Mouse (Mus musculus) mouse trophoblast stem cell (cell line): ENCODE data around the gene Pgm2l1.

Source experiments
- in situ Hi-C, 2 experiments: fragments of 300-500 bp; cut with MseI, MboI; formaldehyde crosslinking; loops; 2 replicates in 1 of 2; 3 replicates in 1 of 2; pipeline ENCODE4 v1.15.1; 2025

The Pgm2l1 gene

DNA sequence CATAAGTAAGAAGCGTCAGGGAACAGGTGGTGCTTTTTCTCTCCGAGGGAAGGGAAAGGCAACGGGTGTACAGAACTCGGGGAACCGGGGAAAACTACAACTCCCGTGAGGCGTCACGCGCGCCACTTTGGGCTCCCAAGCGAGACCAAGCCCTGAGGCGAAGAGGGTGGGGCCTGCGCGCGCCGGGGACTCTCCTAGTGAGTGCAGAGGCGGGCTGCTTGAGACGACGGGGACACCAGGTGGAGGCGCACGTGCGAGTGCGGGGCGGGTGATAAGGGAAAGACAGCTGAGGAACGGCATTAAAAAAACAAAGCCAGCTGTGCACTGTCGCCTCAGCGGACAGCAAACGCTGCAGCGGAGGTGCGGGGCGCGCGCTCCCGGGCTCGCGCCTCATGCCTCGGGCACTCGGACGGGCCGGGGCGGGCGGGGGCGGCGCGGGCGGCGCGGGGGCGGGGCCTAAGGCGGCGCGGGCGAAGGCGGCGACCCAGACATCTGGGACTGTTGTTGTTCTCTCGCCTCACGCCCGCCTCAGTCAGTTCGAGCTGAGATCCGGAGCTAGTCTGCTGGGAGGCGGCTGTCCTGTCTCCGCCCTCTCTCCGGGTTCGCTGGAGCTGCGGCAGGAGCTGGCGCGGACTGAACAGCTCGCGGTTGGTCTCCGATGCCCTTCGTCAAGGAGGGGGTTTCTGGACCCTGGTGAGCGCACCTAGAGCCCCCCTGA lies at the start of gene Pgm2l1:
TSS of gene Pgm2l1 (plus strand) at position 237 of the 718 bp plus-strand sequence.
- in situ Hi-C loops: no loop called here

DNA sequence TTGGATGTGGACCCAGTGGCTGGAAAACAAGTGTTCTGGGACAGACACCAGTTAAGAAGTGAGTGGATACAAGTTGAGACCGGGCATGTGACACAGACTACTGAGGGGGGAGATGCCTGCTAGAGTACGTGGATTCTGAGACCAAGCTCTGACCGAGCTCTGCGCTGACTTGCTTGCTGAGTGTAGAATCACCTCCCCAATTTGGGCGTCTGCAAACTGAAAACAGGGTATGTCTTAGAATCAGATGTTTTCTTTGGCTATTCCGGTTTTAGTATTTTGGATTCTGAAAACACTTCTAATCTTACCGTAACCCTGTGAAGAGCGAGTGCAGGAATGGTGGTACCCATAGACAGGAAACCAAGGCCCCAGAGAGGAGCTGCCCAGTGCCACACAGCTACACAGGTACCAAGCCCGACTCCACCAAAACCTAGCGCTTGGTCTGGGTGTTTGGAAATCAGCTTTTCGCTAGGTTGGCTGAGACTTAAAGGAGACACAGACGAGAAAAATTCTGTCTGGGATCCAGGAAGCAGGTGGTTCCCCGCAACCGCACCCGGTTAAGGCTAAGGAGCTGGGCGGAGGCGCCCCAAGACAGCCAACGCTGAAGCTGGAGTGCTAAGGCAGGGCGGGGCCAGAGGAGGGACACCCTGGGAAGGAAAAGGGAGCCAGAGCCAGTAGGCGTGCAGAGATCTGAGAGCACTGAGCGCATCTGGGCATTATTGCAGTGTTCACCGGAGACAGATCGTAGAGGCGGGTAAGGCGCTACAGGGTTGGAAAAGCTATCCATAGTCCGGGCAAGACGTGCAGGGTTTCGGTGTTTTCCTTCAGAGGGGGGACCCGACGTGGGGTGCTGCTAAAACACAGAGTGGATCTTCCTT lies 48.9 kb upstream of the Pgm2l1 start:
- in situ Hi-C loops: no loop called here

DNA sequence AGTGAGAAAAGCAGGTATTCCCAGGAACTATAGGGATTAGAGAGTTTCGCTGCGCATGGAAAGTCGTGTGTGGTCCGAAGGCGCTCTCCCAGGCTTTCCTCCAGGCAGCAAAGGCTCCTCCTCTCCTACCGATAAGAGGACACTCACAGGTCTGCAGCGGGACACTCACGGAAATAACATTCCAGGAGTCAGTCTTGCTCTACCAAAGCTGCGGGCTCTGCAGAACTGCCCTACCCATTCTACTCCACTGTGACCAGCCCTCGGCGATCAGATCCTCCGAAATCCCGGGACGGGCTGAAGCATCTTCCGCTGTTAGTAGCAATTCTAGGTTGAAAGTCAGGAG lies 48.3 kb upstream of the Pgm2l1 start:
- in situ Hi-C loops: no loop called here

DNA sequence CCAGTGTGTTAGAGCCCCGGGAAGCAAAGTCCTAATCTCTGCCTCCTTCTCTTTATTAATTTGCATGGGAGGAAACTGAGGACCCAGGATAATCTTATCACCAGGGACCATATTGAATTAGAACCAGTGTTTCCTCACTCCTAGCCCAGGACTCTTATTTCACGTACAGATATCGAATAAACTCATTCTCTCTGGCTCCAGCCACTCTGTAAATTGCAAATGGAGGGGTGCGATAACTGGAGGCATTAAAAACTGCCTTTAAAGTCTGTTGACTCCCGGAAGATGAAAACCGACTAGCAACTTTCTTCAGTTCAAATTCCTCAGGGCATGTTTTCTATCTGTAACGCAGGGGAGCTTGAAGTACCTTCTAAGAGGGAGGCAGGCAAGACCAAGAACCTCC lies 47.8 kb upstream of the Pgm2l1 start:
- in situ Hi-C loops: no loop called here

DNA sequence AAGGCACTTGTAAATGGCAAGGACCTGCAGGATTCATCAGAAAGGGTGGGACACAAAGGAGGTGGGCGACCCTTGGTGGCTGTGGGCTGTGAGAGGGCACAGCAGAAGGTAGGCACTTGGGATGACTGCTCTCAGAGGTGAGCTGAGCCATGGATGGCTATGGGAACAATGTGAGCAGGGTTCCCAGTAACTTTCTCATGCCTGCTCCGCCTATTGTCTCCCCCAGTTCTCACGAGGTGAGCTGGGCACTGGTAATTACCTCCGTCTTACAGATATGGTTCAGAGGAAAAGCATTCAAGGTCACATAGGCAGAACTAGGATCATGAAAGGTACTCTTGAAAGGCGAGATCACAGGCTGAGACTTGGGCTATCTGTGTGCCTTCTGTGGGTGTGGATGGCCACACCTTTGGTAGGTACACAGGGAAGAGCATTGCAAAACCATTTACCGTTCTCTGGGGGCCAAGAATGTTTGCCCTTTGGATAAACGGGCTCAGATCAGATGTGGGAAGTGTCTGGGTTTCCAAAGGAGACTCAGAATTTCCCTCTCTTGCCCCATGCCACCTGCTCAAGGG lies 47.3 kb upstream of the Pgm2l1 start:
- in situ Hi-C loops: no loop called here

DNA sequence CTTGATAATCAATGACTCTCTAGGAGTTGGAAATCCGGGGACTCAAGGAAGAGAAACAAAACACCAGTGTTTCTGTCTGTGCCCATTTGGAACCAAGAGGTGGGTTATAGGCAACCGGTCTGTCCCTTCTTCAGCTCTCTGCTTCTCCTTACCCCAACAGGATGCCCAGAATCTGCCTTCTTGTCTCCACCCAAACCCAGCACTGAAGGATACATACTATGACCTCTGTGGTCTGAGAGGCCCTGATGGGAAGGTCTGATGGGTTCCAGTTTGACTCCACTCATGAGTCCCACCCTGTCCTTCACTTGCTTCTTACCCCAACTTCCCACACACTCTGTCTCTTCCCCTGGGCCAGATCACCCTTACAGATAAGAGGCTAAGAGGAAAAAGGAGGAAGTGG lies 46.0 kb upstream of the Pgm2l1 start:
- in situ Hi-C loops: no loop called here

DNA sequence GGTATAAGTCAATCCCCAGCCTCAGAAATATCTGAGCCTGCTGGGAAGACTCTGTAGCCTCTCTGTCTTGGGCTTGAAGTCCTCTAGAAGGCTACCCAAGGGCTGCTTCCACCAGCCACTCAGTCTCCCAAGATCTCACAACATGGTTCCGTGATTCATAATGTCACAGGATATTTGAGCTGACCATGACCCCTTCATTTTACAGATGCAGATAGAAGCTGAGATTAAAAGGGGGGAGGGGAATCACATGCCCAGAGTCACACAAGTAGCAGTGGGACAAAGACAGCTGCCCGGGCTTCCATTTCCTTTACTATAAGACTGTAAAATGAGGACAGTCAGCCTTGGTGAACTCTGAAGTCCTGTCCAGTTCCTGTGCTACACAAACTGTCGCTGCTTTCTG lies 45.6 kb upstream of the Pgm2l1 start:
- in situ Hi-C loops: no loop called here

DNA sequence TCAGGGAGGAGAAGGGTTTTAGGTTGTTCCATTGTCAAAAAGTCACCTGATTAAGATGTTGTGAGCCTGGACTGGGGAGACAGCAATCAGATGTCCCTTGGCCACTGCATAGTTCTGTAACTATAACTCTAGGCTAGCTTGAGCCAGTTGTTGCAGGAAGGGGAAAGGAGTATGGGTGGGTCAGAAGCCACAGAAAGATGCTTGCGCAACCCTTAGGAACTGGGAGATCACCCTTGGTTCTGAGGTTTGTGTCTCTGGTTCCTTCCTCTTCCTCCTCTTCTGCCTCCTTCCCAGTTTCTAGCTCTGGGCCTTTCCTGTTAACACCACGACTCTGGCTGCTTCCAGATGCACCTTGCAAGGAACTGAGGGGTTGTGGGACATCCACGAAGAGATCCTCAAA lies 44.8 kb upstream of the Pgm2l1 start:
- in situ Hi-C loops: no loop called here

DNA sequence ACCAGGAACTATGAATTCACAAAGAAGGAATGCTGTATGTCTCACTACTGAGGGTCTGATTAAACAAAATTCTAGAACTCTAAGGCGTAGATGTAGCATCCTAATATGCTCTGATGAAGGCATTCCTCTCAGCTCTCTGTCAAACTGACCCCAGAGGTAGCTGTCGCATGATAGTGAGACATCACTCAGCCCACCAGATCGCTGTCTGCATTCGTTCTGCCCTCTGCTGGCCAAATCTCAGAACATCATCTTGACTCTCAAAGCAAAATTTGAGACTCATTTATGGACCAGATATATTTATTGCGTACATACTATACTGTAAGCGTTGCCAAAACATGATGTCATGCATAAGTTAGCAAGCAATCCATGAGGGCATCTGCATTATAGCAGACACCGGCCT lies 39.6 kb upstream of the Pgm2l1 start:
- in situ Hi-C loops: no loop called here

DNA sequence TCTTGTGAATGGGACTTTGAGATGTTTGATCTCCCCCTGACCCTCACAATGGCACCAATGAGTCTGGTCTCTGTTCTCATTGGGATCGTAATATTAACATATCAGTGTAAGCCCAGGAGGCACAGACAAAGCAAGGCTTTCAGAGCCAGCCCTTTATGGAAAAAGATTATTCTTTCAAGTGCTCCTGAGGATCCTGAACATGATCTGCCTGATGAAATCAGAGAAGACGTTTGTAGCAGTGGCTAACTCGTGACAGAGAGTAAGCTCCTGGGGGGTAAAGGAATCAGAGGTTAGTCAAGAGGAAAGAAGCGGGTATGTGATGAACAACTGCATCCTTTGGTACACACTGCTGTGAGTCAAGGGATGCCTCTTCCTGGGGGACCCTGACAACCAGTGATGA lies 37.0 kb upstream of the Pgm2l1 start:
- in situ Hi-C loops: no loop called here

DNA sequence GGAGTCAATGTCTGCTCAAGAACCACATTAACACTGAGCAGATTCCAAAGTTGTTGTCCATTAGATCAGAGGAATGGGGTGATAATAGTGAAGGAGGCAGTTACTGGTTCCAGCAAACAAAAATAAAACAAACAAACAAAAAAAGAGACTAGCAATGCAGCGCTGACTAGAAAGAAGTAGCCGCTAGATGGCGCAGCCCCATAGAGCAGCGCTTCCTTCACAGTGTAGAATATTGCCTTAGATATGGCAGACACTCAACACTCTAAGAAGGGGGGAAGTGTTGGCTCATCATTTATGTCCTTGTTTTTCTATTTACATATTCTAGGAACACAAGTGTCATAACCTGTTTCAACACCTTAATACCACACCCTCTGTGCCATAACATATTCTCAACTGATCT lies 36.4 kb upstream of the Pgm2l1 start:
- in situ Hi-C loops: no loop called here

DNA sequence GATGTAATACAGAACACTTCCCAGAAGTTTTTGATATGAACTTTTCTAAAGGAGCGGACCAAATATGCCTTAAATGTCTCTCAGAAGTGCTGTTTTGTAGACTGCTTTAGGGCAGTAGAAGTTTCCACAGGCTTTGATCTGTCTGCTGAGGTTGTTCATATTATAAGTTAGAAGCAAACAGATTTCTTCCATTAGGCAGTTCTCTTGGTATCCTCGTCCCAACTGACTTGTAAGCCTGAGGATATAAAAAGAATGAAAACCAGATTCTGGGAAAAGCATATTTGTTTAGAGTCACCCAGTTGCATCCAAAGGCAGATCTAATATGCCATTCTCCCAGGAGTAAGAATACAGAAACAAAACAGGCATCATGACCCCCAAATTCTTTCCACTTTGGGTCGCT lies 26.0 kb upstream of the Pgm2l1 start:
- in situ Hi-C loops: no loop called here

DNA sequence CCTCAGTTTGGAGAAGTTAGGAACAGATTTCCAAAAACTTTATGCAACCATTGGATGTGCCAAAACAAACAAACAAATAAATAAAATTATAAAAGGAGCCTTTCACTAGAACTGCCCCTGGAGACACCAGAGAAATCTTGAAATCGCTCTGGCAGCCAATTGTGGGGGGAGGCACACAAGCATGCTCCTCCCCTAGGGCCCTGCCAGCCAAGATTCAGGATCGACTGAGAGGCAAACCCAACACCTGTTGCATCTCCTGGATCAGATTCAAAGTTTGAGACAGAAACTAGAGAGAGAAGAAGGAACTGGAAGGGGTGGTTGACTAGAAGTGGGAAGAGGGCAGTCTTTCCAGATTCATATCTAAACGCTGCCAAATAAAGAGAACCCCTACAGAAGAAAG lies 23.6 kb upstream of the Pgm2l1 start:
- in situ Hi-C loops: no loop called here

DNA sequence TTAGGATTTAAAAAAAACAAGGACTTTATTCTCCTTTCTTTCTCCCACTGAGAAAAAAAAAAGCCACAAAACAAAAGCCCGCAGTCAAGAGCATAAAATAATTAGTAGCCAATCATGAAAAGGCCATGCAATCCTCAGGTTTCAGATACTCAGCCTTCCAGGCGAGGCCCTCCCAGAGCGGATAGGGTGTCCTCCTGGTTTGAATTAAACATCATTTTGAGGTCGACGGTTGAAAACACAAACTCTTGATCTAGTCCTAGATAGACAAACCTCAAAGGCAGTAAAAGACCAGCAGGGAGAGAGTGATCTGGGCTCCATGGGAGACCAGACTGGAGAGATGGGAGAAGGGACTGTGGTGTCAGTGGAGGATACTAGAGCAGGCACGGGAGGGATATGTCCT lies 22.3 kb upstream of the Pgm2l1 start:
- in situ Hi-C loops: no loop called here

DNA sequence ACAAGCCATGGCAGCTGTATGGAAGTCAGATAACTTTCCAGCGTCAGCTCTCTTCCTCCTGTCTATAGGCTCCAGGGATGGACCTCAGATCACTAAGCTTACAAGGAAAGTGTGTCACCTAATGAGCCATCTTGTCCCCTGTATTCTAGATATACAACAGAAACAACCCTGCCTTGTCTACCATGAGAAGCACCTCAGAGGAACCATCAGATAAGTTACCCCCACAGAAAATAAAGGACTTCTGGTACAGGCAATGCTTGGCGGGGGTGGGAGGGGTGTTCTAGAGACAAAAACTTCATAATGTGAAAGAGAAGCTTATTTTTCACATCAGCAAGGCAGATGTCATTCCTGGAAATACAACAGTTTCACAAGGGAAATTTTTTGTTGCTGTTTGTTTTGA lies 21.1 kb upstream of the Pgm2l1 start:
- in situ Hi-C loops: no loop called here

DNA sequence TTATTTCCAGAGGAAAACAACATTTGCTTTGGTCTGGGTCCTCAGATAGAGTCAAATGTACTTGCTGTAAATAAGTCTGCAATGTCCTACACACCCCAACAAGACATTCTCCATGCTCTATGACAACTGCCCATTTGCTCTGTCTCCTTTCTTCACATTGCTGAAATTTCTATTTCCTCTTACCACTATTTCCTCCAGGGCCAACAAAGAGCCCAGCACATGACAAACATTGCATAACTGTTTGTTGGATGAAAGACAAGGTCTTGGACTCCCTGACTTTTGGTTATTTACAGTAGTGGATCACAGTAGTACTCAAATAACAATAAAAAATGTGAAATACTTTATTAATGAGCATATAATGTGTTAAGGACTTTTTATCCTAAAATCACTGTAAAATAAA lies 19.3 kb upstream of the Pgm2l1 start:
- in situ Hi-C loops: no loop called here

DNA sequence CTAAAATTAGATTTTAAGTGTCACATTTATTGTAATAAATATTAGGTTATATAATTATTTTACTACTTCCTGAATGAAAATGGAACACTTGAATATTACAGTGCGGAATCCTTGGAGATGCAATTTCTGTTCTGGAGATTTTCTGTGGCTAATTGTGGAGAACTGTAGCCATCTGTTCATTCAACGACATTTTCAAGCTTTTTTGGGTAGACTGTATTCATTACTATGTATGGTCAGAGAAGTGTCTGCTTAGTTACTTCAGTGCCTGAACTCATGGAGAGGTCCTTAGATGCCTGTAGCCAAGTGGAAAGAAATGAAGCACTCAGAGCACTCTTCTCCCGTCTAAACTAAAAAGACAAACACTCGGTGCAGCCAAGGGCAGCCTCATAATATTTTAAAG lies 12.9 kb upstream of the Pgm2l1 start:
- in situ Hi-C loops: no loop called here

DNA sequence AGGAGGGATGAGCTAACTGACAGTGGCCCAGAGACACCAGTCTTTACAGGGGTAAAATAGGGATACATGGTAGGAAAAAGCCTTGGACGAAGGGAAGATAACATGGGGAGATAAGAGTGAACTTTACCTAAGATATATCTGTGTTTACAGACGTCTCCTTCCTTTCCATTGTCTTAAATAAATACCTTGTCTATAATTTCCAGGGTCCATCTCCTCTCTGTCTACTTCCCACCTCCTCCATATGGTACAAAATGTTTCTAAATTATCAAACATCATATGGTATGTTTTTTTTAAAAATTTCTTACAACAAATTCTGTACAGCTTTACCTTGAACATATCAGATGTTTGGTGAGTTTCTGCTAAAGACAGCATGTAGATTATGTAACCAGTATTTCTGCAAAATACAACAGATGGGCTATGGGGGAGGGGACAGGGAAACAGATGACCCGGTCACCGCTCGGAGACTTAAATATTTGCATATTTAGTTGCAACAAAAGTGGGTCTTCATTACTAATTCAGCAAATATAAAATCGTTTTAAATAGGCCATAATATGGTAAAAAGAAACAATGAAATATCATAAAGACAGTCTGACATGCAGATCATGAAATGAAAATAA lies 12.0 kb upstream of the Pgm2l1 start:
- in situ Hi-C loops: no loop called here

DNA sequence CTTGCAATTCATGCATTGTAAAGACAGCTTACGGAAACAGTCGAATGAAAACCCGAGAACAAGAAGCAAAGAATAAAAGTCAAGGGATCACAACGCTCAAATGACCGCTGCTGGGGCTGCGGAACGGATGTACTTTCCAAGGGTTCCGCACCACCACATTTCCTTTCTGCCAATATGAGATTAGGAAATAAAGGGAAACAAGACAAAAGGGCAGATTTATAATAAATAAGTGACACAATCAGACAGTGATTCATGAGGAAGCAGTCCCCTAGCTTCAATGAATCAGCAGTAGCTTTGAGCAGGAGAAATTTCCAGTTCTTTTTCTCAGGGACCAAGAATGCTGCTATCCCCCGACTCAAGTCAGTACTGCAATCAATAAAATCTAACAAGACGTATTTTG lies 11.2 kb upstream of the Pgm2l1 start:
- in situ Hi-C loops: no loop called here

DNA sequence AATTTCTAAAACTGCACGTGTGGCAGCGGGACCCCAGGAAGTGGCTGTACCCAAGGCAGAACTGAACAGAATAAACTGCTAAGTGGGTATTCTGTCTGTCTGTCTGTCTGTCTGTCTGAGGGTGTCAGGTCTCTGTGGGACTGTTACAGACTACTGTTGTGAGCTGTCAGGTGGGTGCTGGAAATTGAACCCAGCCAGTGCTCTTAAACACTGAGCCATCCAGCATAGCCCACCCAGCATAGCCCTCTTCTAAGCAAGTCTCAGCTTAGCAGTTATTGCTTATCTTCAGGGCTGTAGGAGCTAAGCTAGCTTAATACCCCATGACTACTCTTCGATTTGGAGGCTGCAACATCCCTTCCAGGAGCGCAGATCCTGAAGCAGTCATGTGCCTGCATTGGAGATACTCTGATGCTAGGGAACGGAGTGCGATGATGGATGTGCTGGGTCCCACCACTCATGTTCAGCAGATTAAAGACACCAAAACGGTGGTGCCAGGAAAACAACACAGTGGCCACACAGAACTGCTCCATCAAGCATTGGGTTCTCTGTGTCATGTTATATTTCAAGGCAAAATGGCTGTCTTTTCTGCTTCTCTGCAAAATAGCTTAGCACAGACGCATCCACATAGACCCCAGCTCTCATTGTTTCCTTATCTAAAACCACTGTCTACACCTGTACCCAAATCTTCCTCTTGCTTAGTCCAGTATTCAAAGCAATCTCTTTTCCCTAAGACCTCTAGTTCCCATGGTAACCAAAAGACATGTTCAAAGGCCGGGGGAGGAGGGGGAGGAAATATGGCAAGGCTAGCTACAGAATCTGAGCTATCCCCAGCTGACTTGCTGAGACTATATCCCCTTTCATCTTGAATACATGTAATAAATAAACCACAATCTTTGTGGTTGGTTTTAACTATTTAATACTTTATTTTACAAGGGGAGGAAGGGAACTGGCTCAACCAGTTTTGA lies 10.3 kb upstream of the Pgm2l1 start:
- in situ Hi-C loops: no loop called here

DNA sequence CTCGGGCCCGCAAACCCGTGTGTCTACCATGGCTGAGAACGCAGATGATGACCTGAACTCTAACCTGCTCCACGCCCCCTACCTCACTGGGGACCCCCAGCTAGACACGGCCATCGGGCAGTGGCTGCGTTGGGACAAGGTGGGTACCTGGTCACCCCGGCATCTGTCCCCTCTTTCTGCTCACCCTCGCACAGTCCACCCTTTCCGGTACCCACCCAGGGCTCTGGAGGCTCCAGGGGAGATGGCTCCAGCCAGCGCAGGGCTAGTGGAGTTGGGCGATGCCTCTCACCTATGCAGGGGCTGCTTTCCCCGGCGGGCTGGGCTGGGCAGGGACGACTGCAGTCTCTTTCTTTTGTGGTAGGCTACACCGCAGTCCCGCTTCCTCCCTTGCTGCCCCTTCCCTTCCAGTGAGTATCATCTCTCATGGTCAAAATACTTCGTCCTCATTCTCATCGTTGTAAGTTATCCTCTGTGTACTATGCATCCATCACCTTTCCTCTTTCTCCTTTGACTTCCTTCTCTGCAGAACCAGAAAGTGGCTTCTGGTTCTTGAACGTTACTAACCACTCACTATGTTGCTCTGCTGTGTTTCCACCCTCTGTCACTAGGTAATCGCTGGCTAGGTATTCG lies 817 bp downstream of the Pgm2l1 start:
- in situ Hi-C loops: no loop called here
